Mouse (Mus musculus) right cerebral cortex, postnatal 4 days (tissue): ENCODE data around the gene Try4.
"Not testable (repeated sequence)": the region's sequence is repeated elsewhere in the genome, so short reads cannot be mapped to it uniquely, and the experiment has no call there.

Source experiments
- DNase-seq: peaks from one replicate; pipeline ENCODE4 v3.0.0-alpha.2; 2022

The Try4 gene

DNA sequence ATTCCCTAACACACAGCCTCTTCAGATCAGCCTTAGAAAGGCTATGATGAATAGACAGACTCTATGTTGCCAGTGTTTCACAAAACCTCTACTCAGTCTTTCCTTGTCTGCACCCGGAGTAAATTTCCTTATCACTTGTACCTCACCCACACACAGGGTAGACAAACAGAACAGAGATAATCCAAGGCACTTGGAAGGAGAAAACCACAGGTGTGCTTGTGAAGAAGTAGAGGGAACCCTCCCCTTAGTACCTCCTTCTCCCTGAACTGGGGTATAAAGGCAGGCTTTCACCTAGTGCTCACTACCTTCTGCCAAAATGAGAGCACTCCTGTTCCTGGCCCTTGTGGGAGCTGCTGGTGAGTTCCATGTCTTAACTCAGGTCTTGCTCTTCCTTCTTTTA, at the start of gene Try4:
TSS of gene Try4 (plus strand) at position 301 of the 400 bp plus-strand sequence.
- no peak for DNase-seq

DNA sequence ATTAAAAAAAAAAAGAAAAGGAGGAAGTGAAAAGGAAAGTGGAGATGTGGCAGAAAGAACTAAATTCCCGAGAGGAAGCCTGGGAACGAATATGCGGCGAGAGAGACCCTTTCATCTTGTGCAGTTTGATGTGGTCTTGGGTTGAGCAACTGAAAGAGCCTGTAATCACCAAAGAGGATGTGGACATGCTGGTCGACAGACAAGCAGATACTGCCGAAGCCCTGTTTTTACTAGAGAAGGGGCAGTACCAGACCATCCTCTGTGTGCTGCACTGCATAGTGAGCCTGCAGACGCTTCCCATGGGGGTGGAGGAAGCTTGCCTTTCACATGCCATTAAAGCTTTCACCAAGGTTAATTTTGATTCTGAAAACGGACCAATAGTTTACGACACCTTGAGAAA, 48.8 kb upstream of the Try4 start:
- DNase-seq = not testable (repeated sequence)

- DNase-seq = no peak
Measured at GRCm38 (mm10) chr6:41256424-41256823, 45.6 kb upstream of the Try4 start.

DNA sequence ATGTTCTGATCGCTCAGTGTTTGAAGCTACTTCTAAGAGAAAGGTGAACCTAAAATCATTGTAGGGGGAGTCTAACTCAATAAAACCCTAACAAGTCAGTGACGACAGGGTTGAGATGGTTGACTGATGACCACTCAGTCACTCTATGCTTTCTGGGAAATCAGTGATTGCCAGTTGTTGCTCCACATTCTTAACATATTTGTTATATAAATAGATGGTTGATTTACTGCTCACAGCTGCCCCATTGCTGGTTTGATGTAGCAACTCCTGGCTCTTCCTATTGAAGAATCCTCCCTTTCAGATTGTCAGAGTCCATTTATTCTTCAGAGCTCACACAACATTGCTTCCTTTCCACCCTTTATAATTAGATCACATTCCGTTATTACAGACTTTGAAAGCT, 44.6 kb upstream of the Try4 start:
- no peak for DNase-seq

- no peak for DNase-seq
Measured at GRCm38 (mm10) chr6:41262796-41263195, 39.3 kb upstream of the Try4 start.

DNA sequence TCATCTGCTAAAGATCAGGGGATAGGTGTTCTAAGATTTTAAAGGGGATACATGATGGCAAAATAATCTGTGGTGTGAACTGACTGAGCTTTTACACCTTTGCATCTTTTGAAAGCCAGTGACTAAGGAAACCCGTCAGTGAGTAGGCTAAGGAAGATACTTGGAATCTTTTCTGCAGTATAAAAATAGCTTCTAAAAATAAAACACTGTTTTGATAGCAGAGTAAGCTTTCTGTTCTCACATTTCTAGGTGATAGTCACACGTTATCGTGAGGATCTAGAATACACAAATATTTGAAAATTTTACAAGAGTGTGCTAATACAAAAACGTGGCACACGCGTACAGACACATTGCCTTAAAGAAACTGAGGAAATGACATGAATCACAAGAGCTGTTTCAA, 35.9 kb upstream of the Try4 start:
- DNase-seq = no peak

GRCm38 (mm10) chr6:41298255-41298654, 3.8 kb upstream of the Try4 start:
- no peak for DNase-seq

DNA sequence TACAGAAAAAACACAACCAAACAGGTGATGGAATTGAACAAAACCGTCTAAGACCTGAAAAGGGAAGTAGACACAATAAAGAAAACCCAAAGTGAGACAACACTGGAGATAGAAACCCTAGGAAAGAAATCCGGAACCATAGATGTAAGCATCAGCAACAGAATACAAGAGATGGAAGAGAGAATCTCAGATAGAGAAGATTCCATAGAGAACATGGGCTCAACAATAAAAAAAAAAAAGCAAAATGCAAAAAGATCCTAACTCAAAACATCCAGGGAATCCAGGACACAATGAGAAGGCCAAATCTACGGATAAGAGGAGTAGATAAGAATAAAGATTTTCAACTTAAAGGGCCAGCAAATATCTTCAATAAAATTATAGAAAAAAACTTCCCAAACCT, 14.7 kb downstream of the Try4 start, which contains the start of gene Try5:
TSS of gene Try5 (minus strand) at position 101 of the 400 bp plus-strand sequence.
- DNase-seq = not testable (repeated sequence)

- DNase-seq = no peak
Measured at GRCm38 (mm10) chr6:41353932-41354331, 51.9 kb downstream of the Try4 start, which contains the start of gene Try10. Gene Try10 (plus strand): TSS chr6:41354105.
